Mouse (Mus musculus): ENCODE measurements at regions not wholly inside any gene's neighbourhood (a gene's known extent, or its start where the extent isn't known, plus 50 kb on each side); places are given as distances from the start of the nearest gene placed in this dataset.
A peak's percentile ranks its signal among the peaks of the same experiment; 100 is the strongest.

GRCm38 (mm10) chr4:120339371-120339770, 52.2 kb upstream of the Foxo6 start:
- DNase-seq (ENCODE audit: low spot score in 2 of 2) = peak in 1 of 2 experiments; percentile 7

DNA sequence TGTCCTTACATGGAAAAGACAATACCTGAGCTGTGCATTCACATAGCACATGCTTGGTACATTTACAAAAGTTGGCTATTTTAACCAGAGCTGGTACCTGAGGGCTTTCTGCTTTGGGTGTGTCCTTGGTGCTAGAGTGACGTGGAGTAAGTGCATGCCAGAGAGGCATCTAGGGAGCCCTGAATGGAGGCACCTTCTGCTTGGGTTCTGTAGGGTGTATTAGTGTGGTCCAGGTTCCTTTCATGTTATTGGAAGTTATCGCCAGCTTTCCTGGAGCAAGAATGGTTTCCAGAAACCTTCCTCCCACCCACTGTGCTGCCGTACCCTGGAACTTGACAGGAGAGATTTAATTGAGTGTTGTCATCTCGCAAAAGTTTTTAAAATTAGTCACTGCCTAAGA, 53.5 kb upstream of the Foxo6 start:
- DNase-seq (ENCODE audit: low spot score in 2 of 2) = peak in 1 of 2 experiments; percentile 10

- peak in 1 of 2 experiments; percentile 13 for DNase-seq (ENCODE audit: low spot score in 2 of 2)
Observed at GRCm38 (mm10) chr4:120341933-120342332, 54.8 kb upstream of the Foxo6 start.

GRCm38 (mm10) chr4:120342658-120343057, 55.5 kb upstream of the Foxo6 start:
- DNase-seq (ENCODE audit: low spot score in 2 of 2) = no peak

- DNase-seq (ENCODE audit: low spot score in 2 of 2) = no peak
Observed at GRCm38 (mm10) chr4:120345676-120346465, 58.7 kb upstream of the Foxo6 start.

- DNase-seq (ENCODE audit: low spot score in 2 of 2) = no peak
Observed at GRCm38 (mm10) chr4:120349841-120350240, 55.2 kb upstream of the Scmh1 start.

- peak; percentile 53 to 65 for DNase-seq (ENCODE audit: low spot score in 2 of 2)
Observed at GRCm38 (mm10) chr4:120353784-120354183, 51.3 kb upstream of the Scmh1 start.

All from right cerebral cortex, postnatal 10 days (tissue).